Mouse (Mus musculus) adrenal gland, postnatal 25 days (tissue): ENCODE results near the gene Plin1. TPM values are rescaled to one million over a fixed set of nuclear protein-coding genes. Genes with fewer than 3 reads are reported as not detected.

Experiments used
- DNase-seq: peaks from one replicate; pipeline ENCODE4 v3.0.0; 2021; ENCODE audit warnings: mixed read lengths
- total RNA-seq: library from RNA; stranded (reverse); gene quantifications from 2 replicates; pipeline ENCODE4 v1.2.3, GENCODE M21; 2021

Gene Plin1
- total RNA-seq, 1 experiment from 2014 or later = 334 TPM

DNA sequence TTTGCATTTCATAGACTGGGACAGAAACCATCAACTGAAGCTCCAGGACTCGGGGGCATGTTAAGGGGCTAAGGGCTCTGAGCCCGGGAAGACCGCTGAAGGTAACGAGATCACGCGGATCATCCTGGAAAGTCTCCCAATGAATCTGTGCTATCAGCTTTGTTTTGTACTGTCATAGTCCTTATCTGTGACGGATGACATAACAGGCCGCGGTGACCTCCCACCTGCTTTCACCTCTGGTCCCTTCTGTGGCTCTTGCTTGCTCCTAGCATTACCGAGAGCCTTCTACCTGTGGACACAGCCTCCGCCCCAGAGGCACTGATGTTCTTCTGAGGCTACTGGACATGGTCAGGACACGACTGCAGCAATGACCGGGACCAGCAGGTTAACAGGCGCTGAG lies 3.8 kb upstream of the Plin1 start:
- no peak for DNase-seq

- DNase-seq = peak; percentile 73
Observed at GRCm38 (mm10) chr7:79734563-79734962, 1.9 kb upstream of the Plin1 start.

- peak; percentile 35 for DNase-seq
Observed at GRCm38 (mm10) chr7:79731438-79731837, 1.3 kb downstream of the Plin1 start.

DNA sequence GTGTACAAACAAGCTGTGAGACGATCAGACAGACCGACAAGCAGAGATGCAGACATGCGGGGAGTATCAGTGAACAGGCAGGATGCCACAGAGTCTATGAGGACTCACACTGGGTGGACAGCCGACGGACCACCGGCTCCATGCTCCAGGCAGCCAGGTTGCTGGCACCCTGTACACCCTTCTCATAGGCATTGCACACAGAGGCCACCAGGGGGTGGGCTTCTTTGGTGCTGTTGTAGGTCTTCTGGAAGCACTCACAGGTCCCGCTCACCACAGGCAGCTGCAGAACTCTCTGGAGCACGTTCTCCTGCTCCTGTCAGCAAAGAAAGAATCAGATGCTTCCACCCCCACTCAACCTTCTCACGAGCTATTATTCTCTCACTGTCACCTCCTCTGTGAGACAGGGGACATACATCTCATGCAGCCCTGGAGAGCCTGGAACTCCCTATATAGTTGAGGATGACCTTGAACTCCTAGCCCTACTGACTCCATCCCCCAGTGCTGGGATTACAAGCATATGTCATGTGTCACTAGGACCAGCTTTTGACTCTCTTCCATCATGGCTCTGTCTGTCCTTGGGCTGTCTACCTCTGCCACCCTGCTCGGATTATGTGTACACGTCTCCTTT lies 2.8 kb downstream of the Plin1 start:
- DNase-seq = peak; percentile 30

DNA sequence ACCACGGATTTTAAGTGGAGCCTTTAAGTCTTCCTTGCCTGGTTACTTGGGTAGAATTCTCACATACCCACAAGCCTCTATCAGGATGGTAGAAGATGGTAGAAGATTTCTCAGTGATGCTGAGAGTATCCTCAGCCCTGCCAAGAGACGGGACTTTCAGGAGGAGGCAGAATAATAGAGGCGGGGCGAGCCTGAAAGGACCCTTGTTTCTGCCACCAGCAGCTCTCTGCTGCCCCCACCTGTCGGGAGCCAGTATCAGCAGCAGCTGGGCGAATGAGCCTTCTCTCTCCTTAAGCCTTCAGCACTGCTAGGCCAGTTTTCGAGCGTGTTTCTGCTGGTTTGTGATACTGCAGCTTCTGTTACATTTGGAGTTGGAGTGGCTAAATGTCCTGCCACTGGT lies 3.5 kb downstream of the Plin1 start:
- DNase-seq = peak; percentile 81

GRCm38 (mm10) chr7:79728219-79728618 lies 4.5 kb downstream of the Plin1 start:
- peak; percentile 62 for DNase-seq

DNA sequence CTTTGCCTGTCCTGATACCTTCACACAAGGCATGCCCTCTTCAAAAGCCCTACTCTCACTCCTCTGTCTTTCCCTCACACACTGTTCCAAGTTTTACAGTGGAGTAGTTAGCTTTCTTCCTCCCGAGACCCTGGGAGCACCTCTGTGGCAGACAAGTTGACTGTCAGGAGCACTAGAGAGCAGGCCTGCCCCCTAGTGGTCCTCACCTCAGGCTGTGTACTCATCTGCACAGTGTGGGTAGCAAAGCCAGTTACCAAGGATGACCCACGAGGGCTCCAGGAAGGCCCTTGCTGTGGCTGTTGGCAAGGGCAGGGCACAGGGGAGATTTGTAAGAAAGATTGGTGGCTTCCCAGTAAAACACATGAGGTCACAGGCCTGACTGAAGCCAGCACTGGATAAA lies 5.6 kb downstream of the Plin1 start:
- peak; percentile 58 for DNase-seq

DNA sequence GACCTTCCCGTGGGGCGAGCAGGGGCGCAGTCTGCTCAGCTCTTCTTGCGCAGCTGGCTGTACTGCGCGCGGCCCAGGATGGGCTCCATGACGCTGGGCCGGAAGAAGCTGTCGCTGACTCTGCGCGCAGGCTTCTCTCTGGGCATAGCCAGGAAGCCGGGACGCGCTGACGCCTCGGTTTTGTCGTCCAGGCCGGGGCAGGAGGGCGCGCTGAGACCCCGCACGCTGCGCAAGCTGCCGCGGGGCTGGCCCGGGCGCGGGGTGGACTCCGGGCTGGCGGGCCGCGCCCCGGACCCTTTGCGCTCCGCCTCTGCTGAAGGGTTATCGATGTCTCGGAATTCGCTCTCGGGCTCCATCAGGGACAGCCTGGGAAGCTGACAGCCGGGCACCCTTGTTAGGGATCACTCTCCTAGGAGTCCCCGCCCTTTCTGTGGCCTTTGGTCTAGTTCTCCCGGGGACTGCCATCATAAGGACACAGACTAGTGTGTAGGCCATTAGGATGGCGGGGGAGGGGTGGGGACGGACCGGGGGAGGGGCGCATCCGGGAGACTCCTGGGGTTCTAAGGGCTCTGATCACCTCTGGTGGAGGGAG lies 11.2 kb downstream of the Plin1 start:
- DNase-seq = peak; percentile 72

- peak; percentile 90 for DNase-seq
Observed at GRCm38 (mm10) chr7:79715187-79715981, 17.3 kb downstream of the Plin1 start, which contains the start of gene Kif7. TSS of gene Kif7 (minus strand) at chr7:79715720.

DNA sequence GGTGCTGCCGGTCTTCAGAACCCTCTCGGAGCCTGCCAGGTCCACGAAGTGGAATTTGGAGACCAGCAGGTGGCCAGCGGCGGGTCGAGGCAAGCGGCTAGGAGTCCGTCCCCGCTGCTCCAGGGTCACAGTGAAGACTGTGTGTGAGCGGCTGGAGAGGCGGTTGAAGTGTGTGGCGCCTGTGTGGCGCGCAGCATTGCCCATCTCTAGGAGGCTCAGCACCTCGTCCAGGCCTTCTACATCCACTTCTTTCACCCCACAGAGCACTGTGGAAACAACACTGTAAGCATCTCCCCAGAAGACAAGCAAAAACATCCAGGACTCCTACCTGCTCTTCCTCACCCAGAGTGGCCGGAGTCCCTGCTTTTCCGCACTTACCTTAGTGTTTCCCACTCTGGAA lies 21.9 kb downstream of the Plin1 start:
- DNase-seq = no peak

- DNase-seq = peak; percentile 44
Observed at GRCm38 (mm10) chr7:79710130-79710607, 22.5 kb downstream of the Plin1 start.

DNA sequence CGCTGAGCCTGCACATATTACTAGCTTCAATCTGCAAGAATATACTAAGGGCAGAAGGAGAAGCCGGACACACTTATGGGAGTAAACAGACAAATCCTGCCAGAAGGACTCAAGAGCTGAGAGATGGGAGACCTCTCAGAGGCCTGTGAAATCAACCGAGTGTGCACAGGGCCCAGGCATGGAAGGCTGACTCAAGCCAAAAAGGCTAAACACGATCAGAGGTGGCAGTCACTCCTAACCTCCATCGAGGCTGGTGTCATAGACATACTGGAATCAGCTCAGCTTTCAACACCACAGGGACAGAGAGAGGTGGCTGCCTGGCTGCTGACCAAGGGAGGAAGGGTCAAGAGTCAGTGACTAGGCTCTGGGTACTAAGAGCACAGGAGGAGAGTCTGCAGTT lies 27.5 kb downstream of the Plin1 start:
- DNase-seq = no peak

- no peak for DNase-seq
Observed at GRCm38 (mm10) chr7:79702755-79703154, 29.9 kb downstream of the Plin1 start.

GRCm38 (mm10) chr7:79696495-79696894 lies 36.2 kb downstream of the Plin1 start:
- no peak for DNase-seq

GRCm38 (mm10) chr7:79680231-79680630 lies 52.5 kb downstream of the Plin1 start:
- no peak for DNase-seq

DNA sequence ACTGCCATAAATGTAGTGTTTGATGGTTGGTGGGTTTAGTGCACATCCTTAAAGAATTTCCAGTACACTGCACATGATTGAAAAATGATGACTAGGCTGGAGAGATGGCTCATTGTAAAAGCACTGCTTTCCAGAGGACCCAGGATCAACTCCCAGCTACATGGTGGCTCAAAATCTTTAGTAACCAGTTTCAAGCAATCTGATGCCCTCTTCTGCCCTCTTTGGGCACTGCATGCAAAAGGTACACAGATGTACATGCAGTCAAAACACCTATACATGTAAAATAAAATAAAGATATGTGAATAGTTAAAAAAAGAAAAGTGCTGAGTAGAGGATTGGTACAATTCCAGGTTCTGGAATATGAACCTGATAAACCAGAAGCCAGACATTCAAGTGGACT lies 53.5 kb downstream of the Plin1 start:
- DNase-seq = no peak

DNA sequence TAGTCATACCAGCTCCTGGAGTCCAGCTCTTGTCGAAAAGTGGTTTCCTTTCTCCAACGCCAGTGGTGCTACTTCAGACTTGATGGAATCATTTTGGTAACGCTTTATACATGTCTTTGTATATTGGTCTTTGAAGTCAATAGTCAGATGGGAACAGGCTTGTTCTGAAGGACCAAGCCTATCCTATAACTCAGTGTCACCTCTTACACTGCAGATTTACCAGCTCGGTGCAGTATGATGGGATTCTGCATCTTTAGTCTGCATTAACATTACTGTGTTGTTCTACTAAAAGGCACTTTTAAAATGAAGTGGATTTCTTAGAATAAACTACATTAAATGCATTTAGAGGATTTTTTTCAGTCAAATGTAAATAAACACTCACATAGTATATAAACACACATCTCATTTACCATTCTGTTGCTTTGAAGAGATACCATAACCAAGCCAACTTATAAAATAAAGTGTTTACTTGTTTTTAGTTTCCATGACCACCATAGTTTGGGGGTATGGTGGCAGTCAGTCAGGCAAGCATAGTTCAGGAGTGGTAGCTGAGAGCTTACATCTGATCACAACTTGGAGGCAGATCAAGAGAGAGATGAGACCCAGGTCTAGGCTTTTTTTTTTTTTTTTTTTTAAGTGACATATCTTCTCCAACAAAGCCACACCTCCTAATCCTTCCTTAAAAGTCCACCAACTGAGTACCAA lies 61.7 kb downstream of the Plin1 start:
- DNase-seq = no peak

Other genes with a start within 250 kb of the Plin1 start
- 14.6 and 14.9 TPM in 2 replicates for gene Rhcg, start 115.2 kb downstream of the Plin1 start, total RNA-seq
- 0.90 and 1.1 TPM in 2 replicates for gene Ticrr, start 72.7 kb downstream of the Plin1 start, total RNA-seq
- 4.5 and 4.6 TPM in 2 replicates for gene Kif7, start 17.2 kb downstream of the Plin1 start, total RNA-seq
- gene Pex11a, start 10.2 kb upstream of the Plin1 start, total RNA-seq = 42.6 and 59.9 TPM in 2 replicates
- gene Wdr93, start 10.3 kb upstream of the Plin1 start, total RNA-seq = 1.7 and 2.1 TPM in 2 replicates
- not detected in 2 replicates for gene Mesp1, start 60.9 kb upstream of the Plin1 start, total RNA-seq
- 0.30 TPM in 1 of 2 replicates, not detected in the other for gene Mesp2, start 77.8 kb upstream of the Plin1 start, total RNA-seq
- 4.1 and 6.0 TPM in 2 replicates for gene Anpep, start 128.2 kb upstream of the Plin1 start, total RNA-seq
- 23.8 and 34.0 TPM in 2 replicates for gene Ap3s2, start 187.7 kb upstream of the Plin1 start, total RNA-seq
- gene Arpin, start 202.5 kb upstream of the Plin1 start, total RNA-seq = 16.1 and 23.5 TPM in 2 replicates